Mouse (Mus musculus): ENCODE measurements around the gene Sqstm1.

Gene Sqstm1

GRCm38 (mm10) chr11:50210505-50211151, at the start of gene Sqstm1, which contains the start of gene Mgat4b:
Sqstm1 (minus strand) TSS chr11:50210827.
Mgat4b (plus strand) TSS chr11:50210890.
- DNase-seq, result peak; percentile 87 to 90

GRCm38 (mm10) chr11:50258310-50258709, 47.7 kb upstream of the Sqstm1 start:
- DNase-seq, result no peak

GRCm38 (mm10) chr11:50256615-50257014, 46.0 kb upstream of the Sqstm1 start:
- no peak for DNase-seq

GRCm38 (mm10) chr11:50254010-50254580, 43.5 kb upstream of the Sqstm1 start:
- DNase-seq, result no peak

GRCm38 (mm10) chr11:50253393-50253792, 42.8 kb upstream of the Sqstm1 start:
- DNase-seq, result no peak

- DNase-seq, result no peak
Observed at GRCm38 (mm10) chr11:50252684-50253265, 42.1 kb upstream of the Sqstm1 start.

- DNase-seq, result peak; percentile 40 to 52
Observed at GRCm38 (mm10) chr11:50252166-50252565, 41.5 kb upstream of the Sqstm1 start.

- no peak for DNase-seq
Observed at GRCm38 (mm10) chr11:50248473-50249171, 38.0 kb upstream of the Sqstm1 start.

- DNase-seq, result no peak
Observed at GRCm38 (mm10) chr11:50245269-50245668, 34.6 kb upstream of the Sqstm1 start.

- DNase-seq, result no peak
Observed at GRCm38 (mm10) chr11:50243926-50244325, 33.3 kb upstream of the Sqstm1 start.

GRCm38 (mm10) chr11:50240235-50240911, 29.7 kb upstream of the Sqstm1 start:
- DNase-seq, result peak in 1 of 2 experiments; percentile 25

- DNase-seq, result peak in 1 of 2 experiments; percentile 39
Observed at GRCm38 (mm10) chr11:50238821-50239791, 28.5 kb upstream of the Sqstm1 start.

- DNase-seq, result peak; percentile 51 to 54
Observed at GRCm38 (mm10) chr11:50238324-50238723, 27.7 kb upstream of the Sqstm1 start, which contains the start of gene Ltc4s. Ltc4s (minus strand) TSS chr11:50238616.

- no peak for DNase-seq
Observed at GRCm38 (mm10) chr11:50236937-50237835, 26.6 kb upstream of the Sqstm1 start.

- DNase-seq, result peak; percentile 94
Observed at GRCm38 (mm10) chr11:50236540-50236936, 25.9 kb upstream of the Sqstm1 start.

GRCm38 (mm10) chr11:50234606-50235005, 24.0 kb upstream of the Sqstm1 start:
- DNase-seq, result no peak

GRCm38 (mm10) chr11:50233993-50234392, 23.4 kb upstream of the Sqstm1 start:
- DNase-seq, result no peak

- no peak for DNase-seq
Observed at GRCm38 (mm10) chr11:50233022-50233421, 22.4 kb upstream of the Sqstm1 start.

GRCm38 (mm10) chr11:50231411-50231810, 20.8 kb upstream of the Sqstm1 start:
- DNase-seq, result peak in 1 of 2 experiments; percentile 75
